Mouse (Mus musculus) macrophage (primary cell): ENCODE results near the gene Tmem63c. TPM values are rescaled to one million over a fixed set of nuclear protein-coding genes. Genes with fewer than 3 reads are reported as not detected.

Source experiments
- H3K27ac ChIP-seq: fragments of 350-480 bp; formaldehyde crosslinking; 2 replicates; pipeline ENCODE4 v1.9.0; 2021
- H3K36me3 ChIP-seq: fragments of 350-480 bp; formaldehyde crosslinking; 2 replicates; pipeline ENCODE4 v1.9.0; 2021; ENCODE audit errors: inconsistent target
- H3K4me3 ChIP-seq: fragments of 350-480 bp; formaldehyde crosslinking; 2 replicates; pipeline ENCODE4 v1.9.0; 2021; ENCODE audit errors: inconsistent target
- H3K79me2 ChIP-seq: fragments of 350-480 bp; formaldehyde crosslinking; 2 replicates; pipeline ENCODE4 v1.9.0; 2021; ENCODE audit errors: inconsistent target
- WGBS: methylation state at CpG from one replicate; pipeline ENCODE4 v1.1.7; 2026; ENCODE audit warnings: inconsistent platforms; ENCODE audit not compliant: missing documents; 5-methylcytosine and 5-hydroxymethylcytosine counted together
- polyA plus RNA-seq: library from polyadenylated mRNA; stranded (reverse); fragments of 250-400 nt; gene quantifications from 3 replicates; pipeline ENCODE4 v1.2.4, GENCODE M21; 2018; ENCODE audit warnings: inconsistent platforms

The Tmem63c gene
- polyA plus RNA-seq, 1 experiment from 2014 or later, result not detected

DNA sequence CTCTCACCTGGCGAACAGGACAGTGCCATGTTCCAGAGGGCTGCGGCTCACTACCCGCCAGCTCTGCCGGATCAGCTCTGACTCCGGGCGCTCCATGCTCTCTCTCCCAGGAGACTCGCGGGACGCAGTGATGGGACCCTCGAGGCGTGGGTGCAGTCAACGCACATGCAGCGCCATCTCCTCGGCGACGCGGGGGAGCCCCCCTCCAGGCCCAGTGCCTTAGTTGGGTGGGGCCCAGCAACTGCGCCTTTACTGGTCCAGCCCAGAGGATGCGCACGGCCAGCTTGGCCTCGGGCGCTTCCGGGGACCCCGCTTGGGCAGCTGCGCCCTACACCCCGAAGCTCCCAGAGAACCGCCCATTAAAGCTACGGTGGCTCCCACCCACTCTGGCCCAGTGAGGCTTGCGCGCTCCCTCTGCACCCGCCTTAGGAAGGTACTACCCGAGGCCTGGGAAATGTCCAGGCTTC, 81.1 kb downstream of the Tmem63c start, which contains the start of gene Ngb:
Ngb (minus strand) TSS at position 375 of the 467 bp plus-strand sequence.
- H3K79me2 ChIP-seq, result no peaks in the 10 kb centered on the region
- WGBS, result 19% methylated on average over 32 of the region's 32 CpGs
- H3K36me3 ChIP-seq, result no peaks in the 10 kb centered on the region
- no peak within 1 kb of the TSS for H3K27ac ChIP-seq
- H3K4me3 ChIP-seq, result no peak within 1 kb of the TSS

DNA sequence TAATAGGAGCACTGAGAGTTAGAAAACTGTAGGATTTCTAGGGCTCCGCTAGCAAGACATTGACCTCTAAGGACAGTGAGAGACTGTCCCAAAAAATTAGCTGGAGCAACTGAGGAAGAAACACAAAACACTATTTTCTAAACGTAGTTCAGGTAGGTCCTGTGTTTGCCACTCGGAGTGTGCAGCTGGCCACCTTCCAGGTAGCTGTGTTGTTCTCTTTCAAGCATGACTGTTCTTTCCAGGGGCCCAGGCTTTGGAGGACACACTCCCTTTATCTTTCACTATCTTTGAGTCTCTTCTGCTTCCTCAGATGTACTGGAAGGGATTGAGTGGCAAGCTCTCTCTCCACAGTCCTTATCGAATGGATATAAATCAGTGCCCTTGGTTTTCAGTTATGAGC, 82.3 kb downstream of the Tmem63c start:
- Histone ChIP-seq H3K36me3 (no peaks in the 10 kb centered on the region), H3K4me3 (no peak overlapping the region), H3K27ac (no peak overlapping the region), H3K79me2 (no peaks in the 10 kb centered on the region)
- WGBS, result 87% methylated on average over 4 of the region's 4 CpGs

DNA sequence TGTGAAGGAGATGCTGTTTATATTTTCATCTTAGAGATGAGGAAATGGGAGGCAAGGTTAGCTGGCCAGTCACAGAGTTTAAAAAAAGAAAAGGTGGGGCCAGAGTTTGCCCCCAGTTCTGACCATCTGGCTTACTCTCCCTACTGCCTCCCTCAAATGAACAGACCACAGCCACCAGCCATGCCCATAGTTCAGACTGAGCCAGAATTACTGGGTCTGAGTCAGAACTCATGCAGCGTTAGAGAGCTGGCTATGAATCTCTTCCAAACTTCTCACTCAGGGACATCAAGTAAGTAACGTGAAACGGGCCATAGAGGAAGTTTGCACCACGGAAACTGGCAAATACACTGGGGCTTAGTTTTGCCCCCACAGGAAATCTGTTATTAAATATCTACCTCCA, 83.7 kb downstream of the Tmem63c start:
- H3K36me3 ChIP-seq, result no peaks in the 10 kb centered on the region
- H3K4me3 ChIP-seq, result no peak overlapping the region
- no peak overlapping the region for H3K27ac ChIP-seq
- 18% methylated on average over 4 of the region's 4 CpGs for WGBS
- H3K79me2 ChIP-seq, result no peaks in the 10 kb centered on the region

DNA sequence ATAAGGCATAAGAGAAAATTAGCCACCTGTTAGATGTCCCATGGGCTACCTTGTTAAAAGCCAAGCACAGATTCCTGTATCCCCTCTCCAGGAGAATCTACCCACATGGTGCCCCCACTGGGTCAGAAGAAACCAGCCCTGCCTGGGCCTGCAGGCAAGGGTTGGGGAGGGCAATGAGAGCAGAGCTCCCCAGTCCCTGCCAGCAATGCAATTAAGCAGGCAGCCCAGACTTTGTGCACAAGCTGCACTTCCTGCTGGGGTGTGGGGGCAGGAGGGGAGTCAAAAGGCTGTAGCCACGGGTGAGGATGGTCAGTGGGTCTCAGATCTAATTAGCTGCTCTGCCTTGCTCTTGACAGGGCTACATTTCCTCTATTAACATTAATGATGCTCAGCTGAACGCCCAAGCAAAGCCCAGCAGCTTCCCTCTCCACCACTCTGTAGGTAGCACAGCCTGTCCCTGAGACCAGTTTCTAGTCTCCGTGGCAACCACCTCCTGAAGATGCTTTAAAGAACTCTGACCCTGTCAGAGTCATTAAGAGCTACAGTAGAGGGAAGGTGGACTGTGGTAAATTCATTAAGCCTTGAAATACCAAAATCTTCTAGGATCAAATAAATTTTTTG, 86.3 kb downstream of the Tmem63c start:
- WGBS, result 64% methylated on average over 3 of the region's 3 CpGs
- H3K36me3 ChIP-seq, result no peaks in the 10 kb centered on the region
- H3K27ac ChIP-seq, result no peak overlapping the region
- no peak overlapping the region for H3K4me3 ChIP-seq
- no peaks in the 10 kb centered on the region for H3K79me2 ChIP-seq

DNA sequence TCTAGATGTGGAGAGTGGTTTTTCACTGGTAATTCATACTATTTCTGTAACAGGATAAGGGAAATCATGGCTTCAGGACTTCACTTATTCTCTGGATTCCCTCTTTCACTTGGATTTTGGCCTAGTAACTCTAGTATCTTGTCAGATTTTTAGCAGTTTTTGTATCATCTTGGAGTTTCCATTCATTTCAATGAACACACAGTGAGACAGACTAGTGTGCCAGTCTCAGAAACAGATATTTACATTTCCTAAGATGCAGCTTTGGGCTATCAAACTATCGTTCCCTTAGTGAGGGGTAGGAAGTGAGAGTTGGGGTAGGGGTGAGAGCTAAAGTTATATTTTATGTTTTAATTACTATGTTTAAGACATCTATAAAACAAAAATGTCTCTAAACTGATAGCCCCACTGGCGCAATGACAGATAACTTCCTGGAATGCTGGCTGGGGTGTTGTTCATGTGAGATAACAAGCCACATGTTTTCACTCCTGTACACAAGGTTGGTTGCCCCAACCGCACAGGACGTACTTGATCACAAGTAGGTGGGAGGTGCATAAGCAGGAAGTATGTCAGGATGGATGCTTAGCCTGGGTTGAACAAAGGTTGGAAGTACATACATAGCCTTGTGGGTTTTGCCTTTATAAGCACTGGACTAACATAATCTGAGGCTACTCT, 100.9 kb downstream of the Tmem63c start:
- peaks cover 2% of the 10 kb centered on the region; the same call in 1 of the 2 replicates for H3K36me3 ChIP-seq
- H3K79me2 ChIP-seq, result no peaks in the 10 kb centered on the region
- WGBS, result 91% methylated on average over 4 of the region's 4 CpGs
- H3K4me3 ChIP-seq, result no peak overlapping the region
- H3K27ac ChIP-seq, result no peak overlapping the region

DNA sequence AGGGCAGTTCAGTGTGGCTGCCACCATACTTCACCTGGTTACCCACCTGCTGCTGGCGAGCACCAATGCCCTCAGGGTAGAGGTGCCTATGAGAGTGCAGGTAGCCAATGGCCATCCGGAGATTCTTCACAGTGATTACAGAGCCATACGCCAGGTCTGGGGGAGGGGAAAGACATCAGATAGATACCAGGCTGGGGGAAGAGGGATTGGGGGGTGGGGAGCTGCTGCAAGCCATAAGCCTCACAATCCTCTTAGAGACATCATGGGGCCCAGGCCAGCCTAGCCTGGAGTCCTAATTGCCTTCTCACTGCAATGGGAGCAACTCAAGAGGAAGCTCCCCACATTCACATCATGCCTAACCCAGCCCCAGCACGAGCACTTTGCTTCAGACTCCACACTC, 106.1 kb downstream of the Tmem63c start:
- no peak overlapping the region for H3K27ac ChIP-seq
- H3K4me3 ChIP-seq, result no peak overlapping the region
- no peaks in the 10 kb centered on the region; the same call in 1 of the 2 replicates for H3K36me3 ChIP-seq
- WGBS, result 91% methylated on average over 4 of the region's 4 CpGs
- no peaks in the 10 kb centered on the region for H3K79me2 ChIP-seq

DNA sequence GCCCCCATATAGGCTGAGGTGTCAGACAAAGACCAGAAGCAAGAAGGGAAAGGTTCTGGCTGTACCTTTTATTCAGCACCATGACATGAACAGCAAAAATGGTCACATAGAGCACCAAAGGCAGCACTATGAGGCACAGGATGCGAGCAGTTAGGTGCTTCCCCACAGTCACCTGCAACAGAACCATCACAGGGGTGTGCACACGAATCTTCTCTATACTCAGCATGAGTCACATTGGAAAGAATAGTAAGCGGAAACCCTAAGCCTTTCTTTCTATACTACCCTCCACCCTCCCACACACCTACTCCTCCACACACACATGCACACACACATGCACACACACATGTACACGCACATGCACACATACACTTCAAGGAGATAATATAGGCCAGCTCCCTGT, 109.1 kb downstream of the Tmem63c start:
- H3K27ac ChIP-seq, result no peak overlapping the region
- no peaks in the 10 kb centered on the region; the same call in 1 of the 2 replicates for H3K36me3 ChIP-seq
- no peak overlapping the region for H3K4me3 ChIP-seq
- WGBS, result 89% methylated on average over 4 of the region's 4 CpGs
- no peaks in the 10 kb centered on the region for H3K79me2 ChIP-seq

DNA sequence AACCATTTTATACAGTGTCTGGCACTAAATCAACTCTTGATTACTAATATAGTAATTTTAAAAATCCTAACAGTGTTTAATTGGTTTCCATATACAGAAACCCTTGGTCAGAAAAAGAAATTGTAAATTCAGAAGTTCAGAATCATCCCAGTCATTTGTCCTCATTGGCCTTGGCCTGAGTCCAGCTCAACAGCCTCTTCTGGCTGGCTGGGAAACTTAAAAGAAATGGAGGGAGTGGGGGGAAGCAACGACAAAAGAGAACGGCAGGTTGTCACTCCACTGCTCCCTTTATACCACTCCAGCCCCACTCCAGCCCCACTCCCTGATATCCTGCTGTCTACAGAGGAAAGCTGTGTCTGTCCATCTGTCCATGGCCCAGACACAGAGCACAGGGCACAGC, 110.0 kb downstream of the Tmem63c start:
- Histone ChIP-seq H3K79me2 (no peaks in the 10 kb centered on the region), H3K27ac (no peak overlapping the region), H3K4me3 (no peak overlapping the region), H3K36me3 (no peaks in the 10 kb centered on the region; the same call in 1 of the 2 replicates)
- 90% methylated on average over 2 of the region's 2 CpGs for WGBS

DNA sequence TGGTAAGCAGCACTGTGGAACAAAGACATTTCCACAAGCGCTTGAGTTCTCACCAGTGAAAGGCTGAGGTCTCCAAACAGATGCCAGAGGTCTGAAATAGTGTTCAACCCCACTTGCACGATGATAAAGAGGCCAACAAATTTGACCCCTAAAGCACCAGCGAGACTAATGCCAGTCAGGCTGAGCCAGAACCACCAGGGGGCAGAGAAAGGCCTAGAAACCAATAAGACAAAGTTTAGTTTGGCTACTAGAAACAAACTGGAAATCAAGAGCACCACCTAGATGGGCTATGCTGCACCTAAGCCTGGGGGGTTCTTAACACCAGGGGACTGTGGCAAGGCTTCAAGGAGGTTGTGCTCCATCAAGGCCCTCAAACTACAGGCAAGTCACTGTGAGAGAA, 110.5 kb downstream of the Tmem63c start:
- H3K36me3 ChIP-seq, result no peaks in the 10 kb centered on the region; the same call in 1 of the 2 replicates
- no peak overlapping the region for H3K4me3 ChIP-seq
- H3K27ac ChIP-seq, result no peak overlapping the region
- 82% methylated on average over 3 of the region's 3 CpGs for WGBS
- no peaks in the 10 kb centered on the region for H3K79me2 ChIP-seq

DNA sequence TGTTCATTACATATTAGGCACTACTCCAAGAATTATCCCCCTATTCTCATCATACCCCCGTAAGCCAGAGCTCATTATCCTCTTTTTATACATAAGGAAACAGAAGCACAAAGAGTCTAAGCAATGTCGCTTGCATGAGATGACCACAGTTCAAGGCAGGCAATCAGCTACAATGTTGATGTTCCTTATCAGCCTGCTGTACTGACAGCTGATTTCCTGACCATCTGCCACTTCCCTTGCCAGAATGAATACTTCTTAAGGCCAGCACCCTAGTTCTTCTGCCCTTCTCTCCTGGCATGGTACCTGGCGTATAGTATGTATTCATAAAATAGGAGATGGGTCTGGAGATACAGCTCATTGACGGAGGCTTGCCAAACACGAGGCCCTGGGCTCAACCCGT, 111.1 kb downstream of the Tmem63c start:
- no peak overlapping the region for H3K4me3 ChIP-seq
- H3K27ac ChIP-seq, result no peak overlapping the region
- H3K79me2 ChIP-seq, result no peaks in the 10 kb centered on the region
- WGBS, result 88% methylated on average over 6 of the region's 6 CpGs
- H3K36me3 ChIP-seq, result no peaks in the 10 kb centered on the region; the same call in 1 of the 2 replicates

DNA sequence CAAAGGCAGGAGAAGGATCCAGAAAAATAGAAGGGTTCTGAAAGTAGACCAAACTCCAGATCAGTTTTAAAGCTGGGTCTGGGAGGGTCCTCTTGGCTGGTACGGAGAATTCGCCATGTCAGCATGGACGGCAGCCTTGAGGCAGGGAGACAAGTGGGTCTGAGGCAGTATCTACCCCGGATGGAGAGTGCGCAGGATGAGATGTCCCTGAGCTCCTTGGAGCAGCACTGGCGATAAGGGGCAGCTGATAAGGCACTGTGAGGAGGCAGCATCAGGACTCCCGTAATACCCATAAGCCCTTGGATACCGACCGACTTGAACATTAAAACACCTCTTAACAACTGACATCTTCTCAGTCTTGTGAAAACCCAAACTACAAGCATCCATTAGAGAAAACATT, 111.6 kb downstream of the Tmem63c start:
- no peaks in the 10 kb centered on the region for H3K36me3 ChIP-seq
- H3K27ac ChIP-seq, result no peak overlapping the region
- 94% methylated on average over 9 of the region's 9 CpGs for WGBS

DNA sequence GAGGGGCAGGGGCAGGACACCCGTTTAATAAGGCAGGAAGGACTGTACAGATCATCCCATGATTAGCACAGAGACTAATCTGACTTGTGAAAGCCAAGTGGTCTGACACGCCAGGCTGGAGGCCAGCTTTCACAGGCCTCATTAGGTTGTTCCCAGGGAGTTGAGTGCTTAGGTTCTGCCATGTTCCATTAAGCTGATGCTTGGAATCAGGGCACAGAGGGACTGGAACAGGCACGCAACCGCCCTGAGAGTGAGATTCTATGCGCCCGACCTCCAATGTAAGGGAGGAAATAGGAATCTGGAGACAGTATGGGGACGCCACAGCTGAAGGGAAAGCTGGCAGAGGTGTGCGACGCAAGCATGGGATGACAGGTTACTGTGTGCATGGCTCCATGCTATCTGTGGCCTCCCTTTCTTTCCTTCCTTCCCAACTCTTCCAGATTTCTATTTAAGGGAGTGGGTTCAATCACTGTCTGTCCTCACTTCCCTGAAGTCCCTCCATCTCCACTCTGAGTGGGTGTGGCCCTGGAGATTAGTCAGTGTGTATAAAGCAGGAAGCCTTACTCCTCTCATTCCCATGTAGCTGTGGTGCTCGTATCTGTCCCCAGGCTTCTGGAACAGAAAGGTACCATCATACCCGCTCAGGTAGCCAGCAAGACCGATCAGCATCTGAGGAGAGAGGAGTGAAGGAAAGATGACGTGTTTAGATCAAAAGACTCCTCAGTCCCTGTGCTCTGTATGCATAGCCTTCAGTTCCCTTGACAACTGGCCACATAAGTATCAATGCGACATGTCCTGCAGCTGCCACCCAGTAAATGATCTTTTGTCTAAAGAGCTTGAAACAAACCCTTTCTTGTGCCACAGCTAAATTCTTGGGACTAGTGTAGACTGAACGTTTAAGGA, 116.5 kb downstream of the Tmem63c start:
- Histone ChIP-seq H3K79me2 (no peaks in the 10 kb centered on the region), H3K4me3 (no peak overlapping the region), H3K36me3 (no peaks in the 10 kb centered on the region), H3K27ac (no peak overlapping the region)
- 94% methylated on average over 15 of the region's 15 CpGs for WGBS

More for the DNA sequence above, 111.6 kb downstream of the Tmem63c start:
- Histone ChIP-seq H3K79me2 (no peaks in the 10 kb centered on the region), H3K4me3 (no peak overlapping the region)

DNA sequence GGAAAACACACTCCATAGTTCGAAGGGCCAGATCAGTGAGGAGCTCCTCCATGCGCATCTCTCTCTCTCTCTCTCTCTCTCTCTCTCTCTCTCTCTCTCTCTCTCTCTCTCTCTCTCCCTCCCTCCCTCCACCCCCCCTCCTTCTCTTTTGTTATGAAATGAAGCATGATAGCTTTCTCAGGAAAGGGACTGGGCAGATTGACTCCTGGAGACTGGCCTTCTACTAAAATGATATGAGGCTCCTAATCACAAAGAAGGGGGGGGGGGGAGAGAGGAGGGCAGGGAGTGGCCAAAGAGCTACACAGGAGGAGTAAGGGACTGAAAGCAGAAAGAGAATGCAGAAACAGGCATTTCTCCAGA, 117.2 kb downstream of the Tmem63c start:
- Histone ChIP-seq H3K27ac (no peak overlapping the region), H3K36me3 (no peaks in the 10 kb centered on the region), H3K79me2 (no peaks in the 10 kb centered on the region), H3K4me3 (no peak overlapping the region)
- WGBS, result no CpG with 5 or more reads among the region's 2 CpGs

DNA sequence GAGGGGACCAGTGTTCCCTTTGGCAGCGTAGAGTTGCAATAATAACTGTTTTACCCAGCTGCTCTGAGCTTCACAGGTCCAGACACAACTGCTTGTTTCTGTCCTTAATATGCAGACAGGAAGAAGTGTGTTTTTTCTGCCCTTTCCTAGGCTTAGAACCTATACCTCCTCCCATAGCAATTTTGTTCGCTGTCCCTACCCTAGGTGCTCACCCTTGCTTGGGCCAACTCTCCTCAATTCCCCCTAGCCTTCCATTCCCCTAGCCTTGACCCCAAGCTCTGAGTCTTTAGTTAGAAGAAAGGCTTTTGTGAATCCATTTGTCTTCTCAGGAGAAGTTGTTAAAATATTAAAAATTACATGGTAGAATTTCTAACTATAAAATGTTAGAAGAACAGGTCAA, 117.6 kb downstream of the Tmem63c start:
- no peak overlapping the region for H3K27ac ChIP-seq
- no peaks in the 10 kb centered on the region for H3K36me3 ChIP-seq
- WGBS, result 93% methylated on average over 1 of the region's 2 CpGs
- H3K4me3 ChIP-seq, result no peak overlapping the region
- H3K79me2 ChIP-seq, result no peaks in the 10 kb centered on the region
